Mouse (Mus musculus) kidney, embryonic 16.5 days (tissue): Measurements from ENCODE around the gene Mrps27. TPM values are rescaled to one million over a fixed set of nuclear protein-coding genes. Genes with fewer than 3 reads are reported as not detected.

Experiments used
- ATAC-seq: fragments of 200-750 bp; cut with Nextera tagmentation; 2 replicates; pipeline ENCODE4 v1.8.0; 2017; ENCODE audit warnings: moderate TSS enrichment; ENCODE audit not compliant: low FRiP score, low TSS enrichment
- H3K27ac ChIP-seq: fragments of 300-500 bp; sonication (generic); 2 replicates; pipeline ENCODE4 v1.5.1; 2014; ENCODE audit warnings: low read length
- H3K27me3 ChIP-seq: fragments of 300-500 bp; sonication (generic); 2 replicates; pipeline ENCODE4 v1.6.1; 2014; ENCODE audit warnings: low read length, control low read depth, mixed read lengths; ENCODE audit not compliant: insufficient read depth
- H3K36me3 ChIP-seq: fragments of 300-500 bp; sonication (generic); 2 replicates; pipeline ENCODE4 v1.6.1; 2014; ENCODE audit warnings: low read length, control low read depth, mixed read lengths; ENCODE audit not compliant: insufficient read depth
- H3K4me1 ChIP-seq: fragments of 300-500 bp; sonication (generic); 2 replicates; pipeline ENCODE4 v1.6.1; 2014; ENCODE audit warnings: low read length, control low read depth, mixed read lengths; ENCODE audit not compliant: insufficient read depth
- H3K4me2 ChIP-seq: fragments of 300-500 bp; sonication (generic); replicated peaks from 2 replicates; pipeline ENCODE4 v1.6.1; 2014; ENCODE audit warnings: low read depth, low read length
- H3K4me3 ChIP-seq: fragments of 300-500 bp; sonication (generic); 2 replicates; pipeline ENCODE4 v1.5.1; 2014; ENCODE audit warnings: mild to moderate bottlenecking, low read length
- H3K9ac ChIP-seq: fragments of 300-500 bp; sonication (generic); replicated peaks from 2 replicates; pipeline ENCODE4 v1.6.1; 2014; ENCODE audit warnings: low read length
- H3K9me3 ChIP-seq: fragments of 300-500 bp; sonication (generic); 2 replicates; pipeline ENCODE4 v1.6.1; 2016; ENCODE audit warnings: low read length, control low read depth
- WGBS: fragments of 180-500 bp; shearing (Covaris S2); extraction: QIAGEN DNeasy Blood & Tissue Kit; methylation state at CpG from one replicate; pipeline ENCODE4 v1.1.7; 2014; 5-methylcytosine and 5-hydroxymethylcytosine counted together
- polyA plus RNA-seq: library from polyadenylated mRNA; unstranded; fragments of >200 nt; fragmentation: Nextera tagmentation; extraction: Ambion mirVana; gene quantifications from 2 replicates; pipeline ENCODE4 v1.2.1, GENCODE M21; 2015

The Mrps27 gene
- polyA plus RNA-seq, 1 experiment from 2014 or later: 80.6 TPM

GRCm38 (mm10) chr13:99366422-99367175 lies 22.0 kb downstream of the Mrps27 start:
- no peak for ATAC-seq

DNA sequence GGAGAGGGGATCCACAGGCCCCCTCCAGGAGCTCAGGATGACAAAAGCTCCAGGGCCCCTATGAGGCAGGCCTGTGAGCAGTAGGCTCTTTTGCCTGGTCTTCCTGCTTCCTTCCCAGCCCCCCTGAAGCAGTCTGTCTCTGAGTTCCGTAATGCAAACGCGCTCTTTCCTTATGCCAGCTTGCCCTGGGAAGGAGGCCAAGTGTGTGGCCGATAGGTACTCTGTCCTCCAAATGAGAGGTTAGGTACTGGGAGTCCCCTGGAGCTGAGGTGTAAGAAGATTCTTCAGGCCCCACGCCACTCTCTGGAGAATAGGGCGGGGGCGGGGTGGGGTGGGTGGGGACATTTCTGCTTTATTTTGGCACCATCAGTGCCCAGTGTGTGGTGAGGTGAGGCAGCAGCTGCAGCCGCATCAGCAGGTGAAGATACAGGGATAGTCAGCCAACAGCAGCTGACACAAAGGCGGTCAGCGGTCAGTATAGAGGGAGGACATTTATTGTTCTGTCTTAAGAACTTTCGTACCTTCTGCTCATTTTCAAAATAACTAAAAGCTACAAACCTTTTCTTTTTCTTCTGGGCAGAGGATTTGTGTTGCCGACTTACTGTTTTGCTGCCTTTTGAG lies 23.1 kb downstream of the Mrps27 start:
- Histone ChIP-seq H3K27ac (no peak overlapping the region), H3K4me3 (no peak overlapping the region), H3K36me3 (peaks cover 34% of the 10 kb centered on the region), H3K27me3 (no peaks in the 10 kb centered on the region), H3K9ac (no peak overlapping the region), H3K4me2 (no peak overlapping the region), H3K9me3 (no peaks in the 10 kb centered on the region), H3K4me1 (no peaks in the 10 kb centered on the region)
- ATAC-seq: no peak
- WGBS: 90% methylated on average over 12 of the region's 12 CpGs

More at GRCm38 (mm10) chr13:99366422-99367175, 22.0 kb downstream of the Mrps27 start:
- no peaks in the 10 kb centered on the region for H3K9me3 ChIP-seq
- WGBS: 89% methylated on average over 5 of the region's 5 CpGs
- H3K9ac ChIP-seq: no peak overlapping the region
- no peak overlapping the region for H3K27ac ChIP-seq
- H3K36me3 ChIP-seq: peaks cover 36% of the 10 kb centered on the region
- H3K4me3 ChIP-seq: no peak overlapping the region
- no peaks in the 10 kb centered on the region for H3K4me1 ChIP-seq
- H3K4me2 ChIP-seq: no peak overlapping the region
- no peaks in the 10 kb centered on the region for H3K27me3 ChIP-seq

DNA sequence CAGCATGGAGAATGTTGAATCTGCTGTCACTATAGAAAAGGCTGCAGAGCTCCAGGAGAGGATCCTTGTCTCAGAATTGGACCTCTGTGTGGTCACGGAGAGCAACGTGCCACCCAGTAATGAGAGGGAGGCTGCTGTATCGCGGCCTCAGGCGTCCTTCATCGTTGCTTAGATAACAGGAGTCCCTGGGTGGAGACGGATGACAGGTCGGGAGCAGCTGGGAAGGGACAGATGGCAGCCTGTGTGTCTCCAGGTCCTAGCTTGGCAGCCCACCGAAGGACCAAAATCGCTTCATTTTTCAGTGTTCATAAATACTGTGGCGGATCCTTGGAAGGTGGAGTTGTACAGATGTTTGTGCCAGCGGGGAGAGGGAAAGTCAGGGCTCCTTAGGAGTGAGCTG lies 24.5 kb downstream of the Mrps27 start:
- no peak for ATAC-seq
- Histone ChIP-seq H3K4me1 (peaks cover 5% of the 10 kb centered on the region; the same call in 1 of the 2 replicates), H3K4me2 (no peak overlapping the region), H3K9me3 (no peaks in the 10 kb centered on the region), H3K4me3 (no peak overlapping the region), H3K27me3 (no peaks in the 10 kb centered on the region), H3K27ac (no peak overlapping the region), H3K36me3 (peaks cover 26% of the 10 kb centered on the region), H3K9ac (no peak overlapping the region)
- 85% methylated on average over 12 of the region's 12 CpGs for WGBS

GRCm38 (mm10) chr13:99371285-99371684 lies 26.7 kb downstream of the Mrps27 start:
- Histone ChIP-seq H3K4me3 (no peak overlapping the region), H3K9me3 (no peaks in the 10 kb centered on the region), H3K9ac (no peak overlapping the region), H3K27me3 (no peaks in the 10 kb centered on the region), H3K4me1 (peaks cover 5% of the 10 kb centered on the region; the same call in 1 of the 2 replicates), H3K36me3 (peaks cover 22% of the 10 kb centered on the region), H3K27ac (no peak overlapping the region), H3K4me2 (no peak overlapping the region)
- ATAC-seq: no peak
- WGBS: 95% methylated on average over 5 of the region's 5 CpGs

- no peak overlapping the region for H3K4me2 ChIP-seq
- H3K36me3 ChIP-seq: 0 out of 2 replicates have a peak, but pooled peaks cover 3% of the 10 kb centered on the region
- H3K27me3 ChIP-seq: no peaks in the 10 kb centered on the region
- H3K4me3 ChIP-seq: no peak overlapping the region
- ATAC-seq: no peak
- no peak overlapping the region for H3K9ac ChIP-seq
- peaks cover 5% of the 10 kb centered on the region; the same call in 1 of the 2 replicates for H3K4me1 ChIP-seq
- no peak overlapping the region for H3K27ac ChIP-seq
- 55% methylated on average over 7 of the region's 7 CpGs for WGBS
- H3K9me3 ChIP-seq: no peaks in the 10 kb centered on the region
These were observed 29.1 kb downstream of the Mrps27 start for GRCm38 (mm10) chr13:99373684-99374083.

- Histone ChIP-seq H3K4me1 (peaks cover 5% of the 10 kb centered on the region; the same call in 1 of the 2 replicates), H3K9me3 (no peaks in the 10 kb centered on the region), H3K4me3 (no peak overlapping the region), H3K27ac (no peak overlapping the region), H3K27me3 (no peaks in the 10 kb centered on the region), H3K36me3 (0 out of 2 replicates have a peak, but pooled peaks cover 3% of the 10 kb centered on the region), H3K9ac (no peak overlapping the region), H3K4me2 (no peak overlapping the region)
- ATAC-seq: no peak
- WGBS: 36% methylated on average over 4 of the region's 4 CpGs
These were observed 29.6 kb downstream of the Mrps27 start for GRCm38 (mm10) chr13:99374191-99374590.

DNA sequence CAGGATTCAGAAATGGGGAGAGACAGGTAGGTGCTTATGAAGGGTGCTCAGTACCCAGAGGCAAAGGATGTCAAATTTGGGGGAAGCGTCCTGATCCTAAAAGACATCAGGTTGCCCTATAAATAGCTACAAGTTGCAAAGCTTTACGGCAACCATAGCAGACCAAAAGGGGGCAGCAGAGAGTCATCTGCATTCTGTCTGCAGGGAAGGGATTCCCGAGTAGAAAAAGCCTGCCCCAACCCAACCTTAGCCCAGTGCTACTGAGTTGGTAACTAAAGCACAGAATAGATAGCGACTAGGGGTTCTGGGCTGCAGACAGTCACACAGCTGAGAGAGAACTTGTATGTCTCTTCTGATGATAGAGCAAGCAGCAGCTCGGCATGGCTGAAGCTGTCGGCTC lies 31.0 kb downstream of the Mrps27 start:
- Histone ChIP-seq H3K4me2 (no peak overlapping the region), H3K27me3 (no peaks in the 10 kb centered on the region), H3K4me3 (no peak overlapping the region), H3K9ac (no peak overlapping the region), H3K27ac (no peak overlapping the region), H3K36me3 (no peaks in the 10 kb centered on the region), H3K4me1 (peaks cover 5% of the 10 kb centered on the region; the same call in 1 of the 2 replicates), H3K9me3 (no peaks in the 10 kb centered on the region)
- 37% methylated on average over 6 of the region's 6 CpGs for WGBS
- peak; percentile 63; the same call in 1 of the 2 replicates for ATAC-seq

- Histone ChIP-seq H3K9ac (no peak overlapping the region), H3K27ac (no peak overlapping the region), H3K4me1 (peaks cover 5% of the 10 kb centered on the region; the same call in 1 of the 2 replicates), H3K36me3 (no peaks in the 10 kb centered on the region), H3K4me2 (no peak overlapping the region), H3K9me3 (no peaks in the 10 kb centered on the region), H3K27me3 (no peaks in the 10 kb centered on the region), H3K4me3 (no peak overlapping the region)
- no peak for ATAC-seq
- 76% methylated on average over 6 of the region's 6 CpGs for WGBS
These were observed 32.5 kb downstream of the Mrps27 start for GRCm38 (mm10) chr13:99377055-99377454.

DNA sequence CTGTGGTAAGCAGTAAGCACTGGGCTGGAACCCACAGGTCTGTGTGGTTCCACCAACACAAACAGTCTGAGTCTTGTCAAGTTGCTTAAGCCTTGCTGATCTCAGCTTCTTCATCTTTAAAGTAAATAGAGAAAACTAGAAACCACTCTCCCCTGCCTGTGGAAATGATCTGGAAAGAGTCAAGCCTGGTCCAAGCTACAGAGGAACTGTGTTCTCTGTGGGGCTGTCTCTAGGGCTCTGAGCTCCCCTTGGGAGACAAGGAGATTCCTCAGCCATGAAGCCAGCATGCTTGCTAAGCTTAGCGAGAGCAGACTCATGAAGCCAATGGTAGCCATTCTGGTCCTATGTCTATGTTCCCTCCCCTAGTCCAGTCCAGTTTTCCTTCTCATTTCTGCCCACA lies 33.6 kb downstream of the Mrps27 start:
- Histone ChIP-seq H3K4me3 (no peak overlapping the region), H3K4me2 (no peak overlapping the region), H3K4me1 (peaks cover 2% of the 10 kb centered on the region; the same call in 1 of the 2 replicates), H3K27me3 (no peaks in the 10 kb centered on the region), H3K27ac (no peak overlapping the region), H3K9me3 (no peaks in the 10 kb centered on the region), H3K9ac (no peak overlapping the region), H3K36me3 (no peaks in the 10 kb centered on the region)
- ATAC-seq: no peak
- WGBS: 90% methylated on average over 1 of the region's 1 CpGs

DNA sequence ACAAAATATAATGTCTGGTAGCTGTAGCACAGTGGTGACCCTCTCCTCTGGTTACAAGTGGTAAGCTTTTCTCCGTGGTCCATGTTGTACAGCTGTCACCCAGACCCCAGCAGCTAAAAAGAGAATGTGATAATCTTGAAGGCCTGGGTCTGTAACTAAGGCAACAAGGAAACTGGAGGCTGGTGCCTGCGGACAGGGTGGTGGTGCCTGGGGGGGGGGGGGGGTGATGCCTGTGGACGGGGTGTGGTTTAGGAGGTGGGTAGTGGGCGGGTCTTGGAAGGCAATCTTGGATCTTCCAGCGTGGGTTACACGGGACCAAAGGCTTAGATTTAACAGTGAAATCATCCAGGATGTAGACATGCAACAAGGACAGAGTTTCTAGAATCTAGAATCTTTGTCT lies 37.8 kb downstream of the Mrps27 start:
- ATAC-seq: no peak
- Histone ChIP-seq H3K4me2 (no peak overlapping the region), H3K27ac (no peak overlapping the region), H3K27me3 (no peaks in the 10 kb centered on the region), H3K9ac (no peak overlapping the region), H3K4me3 (no peak overlapping the region), H3K9me3 (no peaks in the 10 kb centered on the region), H3K36me3 (no peaks in the 10 kb centered on the region), H3K4me1 (no peaks in the 10 kb centered on the region)
- WGBS: 60% methylated on average over 6 of the region's 6 CpGs
